Mouse (Mus musculus) heart, adult 11 months (tissue): Measurements from ENCODE around the gene Hand2.

Experiments
- DNase-seq: peaks from one replicate; pipeline ENCODE4 v3.0.0; 2022

Hand2 gene

GRCm38 (mm10) chr8:57320851-57321743 is at the start of gene Hand2:
Gene Hand2, plus strand, starts transcription at chr8:57320983.
- peak; percentile 99 for DNase-seq

GRCm38 (mm10) chr8:57273055-57273454 is 47.7 kb upstream of the Hand2 start:
- no peak for DNase-seq

- DNase-seq: no peak
These were observed 27.3 kb upstream of the Hand2 start for GRCm38 (mm10) chr8:57293441-57293840.

- DNase-seq: peak; percentile 90
These were observed 17.3 kb upstream of the Hand2 start for GRCm38 (mm10) chr8:57303513-57303912.

- peak; percentile 89 for DNase-seq
These were observed 15.8 kb upstream of the Hand2 start for GRCm38 (mm10) chr8:57304944-57305343.

GRCm38 (mm10) chr8:57306441-57306840 is 14.3 kb upstream of the Hand2 start:
- DNase-seq: peak; percentile 66

GRCm38 (mm10) chr8:57309844-57310485 is 10.8 kb upstream of the Hand2 start:
- DNase-seq: no peak

GRCm38 (mm10) chr8:57312031-57312981 is 8.5 kb upstream of the Hand2 start:
- DNase-seq: peak; percentile 92

- DNase-seq: peak; percentile 88
These were observed 7.2 kb upstream of the Hand2 start for GRCm38 (mm10) chr8:57313583-57313982.

GRCm38 (mm10) chr8:57314216-57314615 is 6.6 kb upstream of the Hand2 start:
- peak; percentile 92 for DNase-seq

- DNase-seq: no peak
These were observed 5.3 kb upstream of the Hand2 start for GRCm38 (mm10) chr8:57315471-57315870.

- DNase-seq: peak; percentile 62
These were observed 3.7 kb upstream of the Hand2 start for GRCm38 (mm10) chr8:57317107-57317506.

GRCm38 (mm10) chr8:57317890-57318480 is 2.8 kb upstream of the Hand2 start:
- DNase-seq: peak; percentile 79

- DNase-seq: peak; percentile 85
These were observed 1.4 kb upstream of the Hand2 start for GRCm38 (mm10) chr8:57319092-57319980.

GRCm38 (mm10) chr8:57319981-57320585 is 700 bp upstream of the Hand2 start:
- peak; percentile 97 for DNase-seq

GRCm38 (mm10) chr8:57321898-57322895 is 1.4 kb downstream of the Hand2 start:
- DNase-seq: peak; percentile 97

GRCm38 (mm10) chr8:57322961-57323941 is 2.5 kb downstream of the Hand2 start:
- peak; percentile 87 for DNase-seq

GRCm38 (mm10) chr8:57324091-57324490 is 3.3 kb downstream of the Hand2 start:
- no peak for DNase-seq
